Mouse (Mus musculus): Measurements from ENCODE around the gene Saa4. TPM values are rescaled to one million over a fixed set of nuclear protein-coding genes. Genes with fewer than 3 reads are reported as not detected.
"Not testable (repeated sequence)": the region's sequence is repeated elsewhere in the genome, so short reads cannot be mapped to it uniquely, and the experiment has no call there.

Saa4 gene
- not detected for total RNA-seq (2021)

DNA sequence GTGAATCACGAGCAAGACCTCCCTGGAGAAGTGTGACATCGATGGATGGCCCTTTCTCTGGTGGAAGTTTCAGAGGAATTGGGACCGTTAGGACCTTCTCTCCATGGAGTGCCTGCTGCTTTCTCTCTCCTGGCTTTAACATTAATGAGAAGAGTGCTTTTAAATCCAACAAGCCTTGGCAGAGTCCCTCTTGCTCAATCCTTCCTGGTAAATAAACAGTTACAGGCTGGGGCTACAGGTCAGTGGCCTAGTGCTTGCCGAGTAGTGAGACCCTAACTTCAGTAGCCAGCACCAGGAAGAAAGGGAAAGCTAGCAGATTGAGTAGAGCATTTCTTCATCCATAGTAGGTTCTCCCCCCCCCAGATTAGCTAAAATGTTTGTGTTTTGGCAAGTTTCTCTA is at the start of gene Saa4:
TSS of gene Saa4 (minus strand) at position 146 of the 400 bp plus-strand sequence.
- no peak for DNase-seq (ENCODE audit: extremely low spot score in 1 of 2, low spot score in 1 of 2)

DNA sequence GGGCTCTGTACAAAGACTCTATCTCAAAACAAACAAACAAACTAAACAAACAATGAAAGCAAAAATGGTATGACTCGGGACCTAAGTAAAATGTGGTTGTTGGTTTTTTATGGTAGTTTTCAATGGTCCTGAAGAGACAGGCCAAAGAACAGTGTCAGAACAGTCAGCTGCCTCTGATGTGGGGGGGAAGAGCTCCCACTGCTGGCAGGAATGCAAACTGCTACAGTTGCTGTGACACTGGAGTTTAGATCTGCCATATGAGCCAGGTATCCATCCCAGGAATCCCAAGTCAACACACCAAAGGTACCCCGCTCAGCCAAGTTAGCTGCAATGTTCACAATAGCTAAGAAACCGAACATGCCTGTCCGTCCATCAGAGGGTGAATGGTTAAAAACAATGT is 38.3 kb upstream of the Saa4 start:
- DNase-seq (ENCODE audit: extremely low spot score in 1 of 2, low spot score in 1 of 2), result peak; percentile 17 to 58

DNA sequence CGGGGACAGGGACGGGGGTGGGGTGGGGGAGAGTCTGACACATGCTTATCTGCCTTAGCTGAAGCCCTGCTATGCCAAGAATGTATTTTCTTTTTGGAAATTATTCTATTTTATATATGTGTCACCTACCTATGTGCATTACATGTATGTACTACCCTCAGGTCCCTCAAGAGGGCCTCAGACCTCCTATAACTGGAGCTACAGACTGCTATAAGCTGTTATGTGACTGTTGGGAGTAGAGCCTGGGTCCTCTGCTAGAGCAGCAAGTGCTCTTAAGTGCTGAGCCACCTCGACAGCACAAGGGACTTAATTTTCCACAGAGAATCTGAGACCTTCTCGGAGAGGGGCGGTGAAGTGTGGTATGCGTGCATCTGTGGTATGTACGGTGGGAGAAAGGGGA is 36.0 kb upstream of the Saa4 start:
- DNase-seq (ENCODE audit: extremely low spot score in 1 of 2, low spot score in 1 of 2), result no peak

DNA sequence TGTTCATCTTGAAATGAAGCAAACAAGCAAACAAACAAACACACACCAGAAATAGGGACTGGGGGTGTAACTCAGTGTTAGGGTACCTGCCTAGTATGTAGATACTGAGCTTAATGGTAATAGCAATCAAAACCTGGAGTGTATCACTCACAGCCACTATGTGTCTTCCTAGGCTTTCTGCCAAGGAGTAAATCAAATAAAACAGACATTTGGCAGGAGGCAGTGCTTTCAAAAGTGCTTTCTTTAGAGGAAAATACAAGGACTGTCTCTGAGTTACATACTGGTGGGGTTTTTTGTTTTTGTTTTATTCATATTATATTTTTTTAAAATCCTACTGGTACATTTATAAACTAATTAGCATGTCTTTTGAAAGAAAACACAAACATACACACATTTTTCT is 35.0 kb upstream of the Saa4 start:
- DNase-seq (ENCODE audit: extremely low spot score in 1 of 2, low spot score in 1 of 2), result no peak

DNA sequence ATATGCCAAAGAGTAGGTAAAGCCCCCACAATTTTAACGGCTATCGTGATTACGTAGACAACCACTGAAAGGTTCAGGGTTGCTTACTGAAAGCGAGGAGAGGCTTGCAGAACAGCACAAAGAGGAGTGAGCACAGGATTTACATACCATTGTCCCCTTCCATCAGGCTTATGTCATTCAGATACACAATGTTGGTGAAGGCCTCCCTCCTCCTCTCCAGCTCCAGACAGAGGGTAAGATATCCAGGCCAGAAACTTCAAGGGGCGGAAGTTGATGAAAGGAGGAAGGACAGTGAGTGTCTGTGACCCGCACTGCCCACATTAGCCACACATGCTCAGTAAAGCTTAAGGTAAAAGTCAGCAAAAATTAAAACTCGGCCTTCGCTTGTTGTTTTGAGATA is 32.3 kb upstream of the Saa4 start:
- DNase-seq (ENCODE audit: extremely low spot score in 1 of 2, low spot score in 1 of 2), result no peak

GRCm38 (mm10) chr7:46762601-46763000 is 30.2 kb upstream of the Saa4 start:
- no peak for DNase-seq (ENCODE audit: extremely low spot score in 1 of 2, low spot score in 1 of 2)

DNA sequence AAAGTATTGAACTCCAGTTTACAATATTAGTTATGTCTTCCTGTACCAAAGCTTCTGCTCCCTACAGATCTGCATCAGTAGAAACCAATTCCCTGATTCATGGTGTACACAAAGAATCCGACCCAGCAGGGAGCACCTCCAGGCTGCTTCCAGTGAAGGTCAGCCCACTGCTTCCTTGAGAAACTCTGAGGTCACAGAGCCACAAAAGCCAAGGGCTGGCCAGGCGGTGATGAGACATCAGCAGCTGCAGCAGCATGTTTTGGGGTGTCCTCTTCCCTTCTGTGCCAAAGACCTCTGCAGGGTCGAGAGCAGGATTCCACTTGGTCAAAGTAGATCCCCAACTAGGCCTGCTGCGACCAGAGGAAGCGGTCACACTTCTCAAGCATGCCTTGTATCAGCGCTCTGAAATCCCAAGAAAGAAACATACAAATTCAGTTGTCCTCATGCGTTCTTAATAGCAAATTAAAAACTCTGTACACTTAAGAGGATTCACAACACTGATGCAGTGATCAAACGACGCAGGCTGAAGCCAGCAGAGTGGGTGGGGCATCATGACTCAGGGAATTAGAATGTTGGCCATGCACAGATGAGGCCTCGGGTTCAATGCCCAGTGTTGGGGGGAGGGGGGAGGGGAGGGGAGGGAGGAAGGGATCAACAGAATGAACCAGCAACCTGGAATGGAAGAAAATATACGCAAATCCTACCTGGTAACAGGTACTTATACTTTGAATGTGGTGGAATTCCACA is 28.8 kb upstream of the Saa4 start:
- no peak for DNase-seq (ENCODE audit: extremely low spot score in 1 of 2, low spot score in 1 of 2)

DNA sequence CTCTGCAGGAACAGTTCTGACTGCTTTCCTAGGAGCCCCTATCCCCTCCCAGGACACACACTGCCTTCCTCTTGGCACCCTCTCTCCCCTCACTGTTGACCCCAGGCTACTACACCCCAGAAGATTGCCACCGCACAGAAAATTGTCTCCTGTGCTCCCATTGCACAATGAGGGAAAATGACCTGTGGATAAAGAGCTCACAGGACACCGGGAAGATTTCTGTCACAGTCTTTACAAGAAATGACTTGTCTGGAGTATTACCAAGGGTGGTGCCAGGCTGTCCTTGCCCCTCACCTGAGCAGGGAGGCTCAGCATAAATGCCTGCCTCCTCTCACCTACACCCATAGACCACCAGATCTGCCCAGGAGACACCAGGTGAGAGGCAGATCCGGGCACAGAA is 19.1 kb upstream of the Saa4 start, which contains the start of gene Saa2:
TSS of gene Saa2 (plus strand) at position 301 of the 400 bp plus-strand sequence.
- DNase-seq (ENCODE audit: extremely low spot score in 1 of 2, low spot score in 1 of 2), result no peak

- DNase-seq (ENCODE audit: extremely low spot score in 1 of 2, low spot score in 1 of 2), result no peak
Observed at GRCm38 (mm10) chr7:46748459-46748858, 16.1 kb upstream of the Saa4 start.

DNA sequence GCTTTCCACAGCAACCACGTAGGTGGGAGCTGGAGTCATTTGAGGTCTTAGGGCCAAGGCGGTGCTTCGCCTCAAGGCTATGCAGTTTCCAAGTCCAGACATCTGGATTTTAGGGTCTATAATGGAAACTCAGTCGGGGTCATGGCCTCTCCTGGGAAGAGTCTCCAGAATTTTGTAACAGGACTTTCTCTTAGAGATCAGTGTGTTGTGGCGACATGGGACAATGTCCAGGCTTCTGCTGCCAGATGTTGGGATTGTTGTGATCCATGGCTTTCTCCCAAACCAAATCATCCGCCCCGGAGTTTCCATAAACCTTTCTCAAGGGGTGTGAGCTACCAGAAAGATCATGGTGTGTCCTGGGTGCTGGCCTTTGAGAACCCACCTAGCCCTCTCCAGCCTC is 14.0 kb upstream of the Saa4 start:
- no peak for DNase-seq (ENCODE audit: extremely low spot score in 1 of 2, low spot score in 1 of 2)

GRCm38 (mm10) chr7:46745816-46746215 is 13.4 kb upstream of the Saa4 start:
- DNase-seq (ENCODE audit: extremely low spot score in 1 of 2, low spot score in 1 of 2), result no peak

- DNase-seq (ENCODE audit: extremely low spot score in 1 of 2, low spot score in 1 of 2), result not testable (repeated sequence)
Observed at GRCm38 (mm10) chr7:46742880-46743279, 10.5 kb upstream of the Saa4 start, which contains the start of gene Saa1. TSS of gene Saa1 (minus strand) at chr7:46742980.

- not testable (repeated sequence) for DNase-seq (ENCODE audit: extremely low spot score in 1 of 2, low spot score in 1 of 2)
Observed at GRCm38 (mm10) chr7:46740041-46740440, 7.6 kb upstream of the Saa4 start.

- DNase-seq (ENCODE audit: extremely low spot score in 1 of 2, low spot score in 1 of 2), result no peak
Observed at GRCm38 (mm10) chr7:46738561-46739460, 6.4 kb upstream of the Saa4 start.

DNA sequence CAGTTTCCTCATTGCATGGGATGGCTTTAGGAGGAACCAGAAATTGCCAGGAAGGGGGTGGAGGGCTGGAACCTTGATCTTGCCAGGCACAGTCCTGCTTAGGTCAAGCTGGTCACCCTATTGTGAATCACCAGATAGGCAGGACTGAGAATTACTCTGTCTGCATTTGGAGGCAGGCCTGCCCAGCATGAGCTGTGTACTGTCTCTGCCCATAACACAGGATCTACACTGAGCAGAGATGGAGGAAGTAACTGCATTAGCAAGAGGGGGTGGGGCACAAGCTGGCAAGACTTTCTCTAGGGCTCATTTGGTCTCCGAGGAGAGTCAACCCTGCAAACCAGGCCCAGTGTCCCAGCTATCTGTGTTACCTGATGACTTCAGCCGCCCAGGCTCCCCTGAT is 2.6 kb upstream of the Saa4 start:
- DNase-seq (ENCODE audit: extremely low spot score in 1 of 2, low spot score in 1 of 2), result no peak

GRCm38 (mm10) chr7:46727584-46727983 is 4.8 kb downstream of the Saa4 start:
- DNase-seq (ENCODE audit: extremely low spot score in 1 of 2, low spot score in 1 of 2), result no peak

GRCm38 (mm10) chr7:46724396-46724795 is 8.0 kb downstream of the Saa4 start:
- DNase-seq (ENCODE audit: extremely low spot score in 1 of 2, low spot score in 1 of 2), result no peak

DNA sequence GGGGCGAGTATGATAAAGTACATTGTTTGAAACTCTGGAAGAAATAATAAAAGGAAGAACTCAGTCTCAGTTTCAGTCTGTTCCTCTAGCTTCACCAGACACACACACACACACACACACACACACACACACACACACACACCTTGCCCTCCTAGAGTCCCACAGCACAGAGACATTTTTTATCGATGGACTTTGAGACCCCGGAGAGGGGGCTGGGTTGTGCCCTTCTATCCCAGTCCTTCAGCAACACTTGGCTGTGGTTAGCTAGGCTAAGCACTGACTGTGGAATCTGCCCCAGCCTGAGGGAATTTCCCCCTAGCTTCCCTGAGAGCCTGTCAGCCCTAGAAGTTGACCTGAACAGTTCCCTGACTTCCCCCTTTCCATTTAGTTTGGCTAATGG is 8.6 kb downstream of the Saa4 start:
- DNase-seq (ENCODE audit: extremely low spot score in 1 of 2, low spot score in 1 of 2), result no peak

DNA sequence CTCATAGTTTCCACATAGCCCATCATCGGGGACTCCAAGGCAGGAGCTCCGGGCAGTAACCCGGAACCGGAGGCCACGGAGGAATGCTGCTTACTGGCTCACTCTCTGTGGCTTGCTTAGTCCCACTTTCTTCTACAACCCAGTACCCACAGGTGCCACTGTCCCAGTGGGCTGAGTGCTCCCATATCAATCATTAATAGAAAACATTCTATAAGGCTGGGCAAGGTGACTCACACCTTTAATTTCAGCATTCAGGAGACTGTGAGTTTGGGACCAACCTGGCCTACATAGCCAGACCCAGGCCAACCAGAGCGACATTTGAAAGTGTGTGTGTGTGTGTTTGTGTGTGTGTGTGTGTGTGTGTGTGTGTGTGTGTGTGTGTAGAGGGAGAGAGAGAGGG is 9.0 kb downstream of the Saa4 start:
- DNase-seq (ENCODE audit: extremely low spot score in 1 of 2, low spot score in 1 of 2), result no peak

DNA sequence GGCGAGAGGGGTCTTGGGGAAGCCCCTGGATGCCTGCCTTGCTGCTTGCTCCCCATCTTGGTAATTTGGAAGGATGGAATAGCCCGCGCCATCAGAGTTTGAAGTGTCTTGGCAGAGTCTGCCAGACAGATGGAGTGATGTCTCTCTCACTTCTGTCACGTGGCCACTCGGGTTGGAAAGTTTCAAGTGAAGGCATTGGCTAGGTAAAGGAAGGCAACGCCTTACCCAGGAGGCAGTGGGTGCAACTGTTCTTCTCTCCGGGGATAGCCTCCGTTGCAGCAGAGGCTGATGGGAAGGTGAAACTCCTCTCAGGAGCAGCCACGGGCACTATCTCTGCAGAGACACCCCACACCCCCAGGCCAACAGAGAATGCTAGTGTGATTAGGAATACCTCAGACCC is 11.9 kb downstream of the Saa4 start:
- no peak for DNase-seq (ENCODE audit: extremely low spot score in 1 of 2, low spot score in 1 of 2)

DNA sequence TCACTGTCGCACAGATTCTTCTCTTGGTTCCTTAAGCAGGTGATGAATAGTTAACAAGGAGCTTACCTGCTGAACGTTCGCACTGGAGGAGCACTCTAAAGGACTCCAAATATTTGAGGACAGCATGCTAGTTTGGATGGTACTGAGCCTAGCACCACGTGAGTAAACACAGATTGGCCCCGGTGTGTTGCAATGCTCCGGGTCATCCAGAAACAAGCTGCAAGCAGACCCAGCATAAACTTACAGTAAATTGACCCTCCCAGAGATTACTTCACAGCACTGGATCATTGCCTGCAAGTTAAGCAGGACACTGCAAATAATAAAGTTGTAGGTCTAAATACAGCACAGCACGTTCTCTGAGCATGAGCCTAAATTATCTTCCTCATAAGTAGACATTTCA is 12.9 kb downstream of the Saa4 start:
- no peak for DNase-seq (ENCODE audit: extremely low spot score in 1 of 2, low spot score in 1 of 2)

Data from layer of hippocampus, postnatal 25 days (tissue).